Mouse (Mus musculus) embryonic facial prominence, embryonic 15.5 days (tissue): ENCODE results near the gene Itpk1. TPM values are rescaled to one million over a fixed set of nuclear protein-coding genes. Genes with fewer than 3 reads are reported as not detected.

Source experiments
- ATAC-seq: fragments of 200-750 bp; cut with Nextera tagmentation; 2 replicates; pipeline ENCODE4 v1.8.0; 2017; ENCODE audit warnings: low read depth, moderate TSS enrichment; ENCODE audit not compliant: insufficient number of reproducible peaks, low FRiP score, low TSS enrichment
- H3K27ac ChIP-seq: fragments of 300-500 bp; sonication (generic); replicated peaks from 2 replicates; pipeline ENCODE4 v1.5.1; 2015; ENCODE audit warnings: mild to moderate bottlenecking, inconsistent platforms
- H3K27me3 ChIP-seq: fragments of 300-500 bp; sonication (generic); 2 replicates; pipeline ENCODE4 v1.6.1; 2015; ENCODE audit warnings: inconsistent platforms
- H3K36me3 ChIP-seq: fragments of 300-500 bp; sonication (generic); 2 replicates; pipeline ENCODE4 v1.6.1; 2015; ENCODE audit warnings: mild to moderate bottlenecking, inconsistent platforms
- H3K4me1 ChIP-seq: fragments of 300-500 bp; sonication (generic); 2 replicates; pipeline ENCODE4 v1.6.1; 2015; ENCODE audit warnings: inconsistent platforms
- H3K4me2 ChIP-seq: fragments of 300-500 bp; sonication (generic); replicated peaks from 2 replicates; pipeline ENCODE4 v1.6.1; 2015; ENCODE audit warnings: mild to moderate bottlenecking, inconsistent platforms
- H3K4me3 ChIP-seq: fragments of 300-500 bp; sonication (generic); replicated peaks from 2 replicates; pipeline ENCODE4 v1.5.1; 2015; ENCODE audit warnings: mild to moderate bottlenecking, inconsistent platforms
- H3K9ac ChIP-seq: fragments of 300-500 bp; sonication (generic); 2 replicates; pipeline ENCODE4 v1.6.1; 2015; ENCODE audit warnings: inconsistent platforms
- H3K9me3 ChIP-seq: fragments of 300-500 bp; sonication (generic); replicated peaks from 2 replicates; pipeline ENCODE4 v1.6.1; 2016; ENCODE audit warnings: inconsistent platforms
- WGBS: fragments of 180-500 bp; shearing (Covaris S2); methylation state at CpG from one replicate; pipeline ENCODE4 v1.1.7; 2015; 5-methylcytosine and 5-hydroxymethylcytosine counted together
- polyA plus RNA-seq: library from polyadenylated mRNA; unstranded; fragments of >200 nt; fragmentation: Nextera tagmentation; extraction: Ambion mirVana; gene quantifications from 2 replicates; pipeline ENCODE4 v1.2.1, GENCODE M21; 2015

Gene Itpk1
- polyA plus RNA-seq, 1 experiment from 2014 or later = 13.6 TPM

GRCm38 (mm10) chr12:102685523-102685931, 19.2 kb downstream of the Itpk1 start:
- H3K27ac ChIP-seq = no peak overlapping the region
- no peak for ATAC-seq
- 34% methylated on average over 9 of the region's 9 CpGs for WGBS

GRCm38 (mm10) chr12:102684720-102685386, 19.9 kb downstream of the Itpk1 start:
- Histone ChIP-seq H3K27ac (0 out of 2 replicates have a peak overlapping the region, but pooled peaks have one; percentile 23), H3K4me2 (no peak overlapping the region), H3K9ac (no peak overlapping the region), H3K36me3 (no peaks in the 10 kb centered on the region), H3K4me1 (peaks cover 38% of the 10 kb centered on the region), H3K9me3 (no peaks in the 10 kb centered on the region), H3K27me3 (no peaks in the 10 kb centered on the region), H3K4me3 (no peak overlapping the region)
- no peak for ATAC-seq
- WGBS = 82% methylated on average over 3 of the region's 3 CpGs

More at GRCm38 (mm10) chr12:102685523-102685931, 19.2 kb downstream of the Itpk1 start:
- no peak overlapping the region for H3K4me3 ChIP-seq
- no peaks in the 10 kb centered on the region for H3K27me3 ChIP-seq
- peaks cover 33% of the 10 kb centered on the region for H3K4me1 ChIP-seq
- H3K9ac ChIP-seq = no peak overlapping the region
- no peaks in the 10 kb centered on the region for H3K36me3 ChIP-seq
- no peaks in the 10 kb centered on the region for H3K9me3 ChIP-seq
- H3K4me2 ChIP-seq = no peak overlapping the region

GRCm38 (mm10) chr12:102683979-102684378, 20.8 kb downstream of the Itpk1 start:
- ATAC-seq = no peak
- no peak overlapping the region for H3K4me2 ChIP-seq
- no peaks in the 10 kb centered on the region for H3K9me3 ChIP-seq
- H3K27ac ChIP-seq = 0 out of 2 replicates have a peak overlapping the region, but pooled peaks have one; percentile 23
- no peaks in the 10 kb centered on the region for H3K27me3 ChIP-seq
- no peaks in the 10 kb centered on the region for H3K36me3 ChIP-seq
- peaks cover 44% of the 10 kb centered on the region for H3K4me1 ChIP-seq
- 55% methylated on average over 5 of the region's 5 CpGs for WGBS
- H3K4me3 ChIP-seq = no peak overlapping the region
- no peak overlapping the region for H3K9ac ChIP-seq

- no peak overlapping the region for H3K27ac ChIP-seq
- H3K9ac ChIP-seq = no peak overlapping the region
- 79% methylated on average over 6 of the region's 6 CpGs for WGBS
- no peaks in the 10 kb centered on the region for H3K27me3 ChIP-seq
- H3K36me3 ChIP-seq = no peaks in the 10 kb centered on the region
- H3K4me1 ChIP-seq = peaks cover 44% of the 10 kb centered on the region
- no peak for ATAC-seq
- no peaks in the 10 kb centered on the region for H3K9me3 ChIP-seq
- no peak overlapping the region for H3K4me2 ChIP-seq
- no peak overlapping the region for H3K4me3 ChIP-seq
Observed at GRCm38 (mm10) chr12:102683438-102683837, 21.3 kb downstream of the Itpk1 start.

GRCm38 (mm10) chr12:102682722-102683299, 21.9 kb downstream of the Itpk1 start:
- no peak overlapping the region for H3K9ac ChIP-seq
- peaks cover 44% of the 10 kb centered on the region for H3K4me1 ChIP-seq
- 71% methylated on average over 6 of the region's 7 CpGs for WGBS
- no peak overlapping the region for H3K4me2 ChIP-seq
- no peak overlapping the region for H3K27ac ChIP-seq
- no peaks in the 10 kb centered on the region for H3K36me3 ChIP-seq
- no peak for ATAC-seq
- no peaks in the 10 kb centered on the region for H3K27me3 ChIP-seq
- no peaks in the 10 kb centered on the region for H3K9me3 ChIP-seq
- no peak overlapping the region for H3K4me3 ChIP-seq

- no peak overlapping the region for H3K27ac ChIP-seq
- no peak overlapping the region for H3K4me2 ChIP-seq
- no peak overlapping the region for H3K4me3 ChIP-seq
- no peaks in the 10 kb centered on the region for H3K36me3 ChIP-seq
- H3K9ac ChIP-seq = no peak overlapping the region
- H3K4me1 ChIP-seq = peaks cover 44% of the 10 kb centered on the region
- no peaks in the 10 kb centered on the region for H3K9me3 ChIP-seq
- no peaks in the 10 kb centered on the region for H3K27me3 ChIP-seq
- no peak for ATAC-seq
- 83% methylated on average over 5 of the region's 5 CpGs for WGBS
Observed at GRCm38 (mm10) chr12:102682085-102682484, 22.6 kb downstream of the Itpk1 start.

GRCm38 (mm10) chr12:102681590-102681989, 23.1 kb downstream of the Itpk1 start:
- 78% methylated on average over 7 of the region's 7 CpGs for WGBS
- Histone ChIP-seq H3K4me2 (no peak overlapping the region), H3K27me3 (no peaks in the 10 kb centered on the region), H3K36me3 (no peaks in the 10 kb centered on the region), H3K4me3 (no peak overlapping the region), H3K4me1 (peaks cover 44% of the 10 kb centered on the region), H3K9me3 (no peaks in the 10 kb centered on the region), H3K27ac (no peak overlapping the region), H3K9ac (no peak overlapping the region)
- no peak for ATAC-seq

GRCm38 (mm10) chr12:102678820-102679219, 25.9 kb downstream of the Itpk1 start:
- Histone ChIP-seq H3K27ac (no peak overlapping the region), H3K36me3 (0 out of 2 replicates have a peak, but pooled peaks cover 4% of the 10 kb centered on the region), H3K9me3 (no peaks in the 10 kb centered on the region), H3K4me1 (peaks cover 25% of the 10 kb centered on the region), H3K27me3 (no peaks in the 10 kb centered on the region), H3K4me2 (no peak overlapping the region), H3K4me3 (no peak overlapping the region), H3K9ac (no peak overlapping the region)
- WGBS = 55% methylated on average over 6 of the region's 6 CpGs
- ATAC-seq = no peak

- no peak overlapping the region for H3K4me2 ChIP-seq
- H3K9ac ChIP-seq = no peak overlapping the region
- peaks cover 18% of the 10 kb centered on the region for H3K4me1 ChIP-seq
- ATAC-seq = no peak
- no peak overlapping the region for H3K4me3 ChIP-seq
- H3K36me3 ChIP-seq = 0 out of 2 replicates have a peak, but pooled peaks cover 6% of the 10 kb centered on the region
- H3K27me3 ChIP-seq = no peaks in the 10 kb centered on the region
- 84% methylated on average over 3 of the region's 3 CpGs for WGBS
- no peak overlapping the region for H3K27ac ChIP-seq
- no peaks in the 10 kb centered on the region for H3K9me3 ChIP-seq
Observed at GRCm38 (mm10) chr12:102677089-102677488, 27.6 kb downstream of the Itpk1 start.

GRCm38 (mm10) chr12:102674556-102674955, 30.2 kb downstream of the Itpk1 start:
- Histone ChIP-seq H3K27ac (no peak overlapping the region), H3K4me3 (no peak overlapping the region), H3K36me3 (0 out of 2 replicates have a peak, but pooled peaks cover 6% of the 10 kb centered on the region), H3K27me3 (no peaks in the 10 kb centered on the region), H3K9me3 (no peaks in the 10 kb centered on the region), H3K9ac (no peak overlapping the region), H3K4me2 (no peak overlapping the region), H3K4me1 (peaks cover 13% of the 10 kb centered on the region)
- WGBS = 74% methylated on average over 10 of the region's 10 CpGs
- no peak for ATAC-seq

- no peaks in the 10 kb centered on the region for H3K9me3 ChIP-seq
- WGBS = 77% methylated on average over 13 of the region's 13 CpGs
- no peak overlapping the region for H3K4me3 ChIP-seq
- ATAC-seq = no peak
- H3K27ac ChIP-seq = no peak overlapping the region
- no peak overlapping the region for H3K4me2 ChIP-seq
- peaks cover 10% of the 10 kb centered on the region; the same call in 1 of the 2 replicates for H3K4me1 ChIP-seq
- H3K36me3 ChIP-seq = 0 out of 2 replicates have a peak, but pooled peaks cover 6% of the 10 kb centered on the region
- H3K9ac ChIP-seq = no peak overlapping the region
- H3K27me3 ChIP-seq = no peaks in the 10 kb centered on the region
Observed at GRCm38 (mm10) chr12:102674123-102674522, 30.6 kb downstream of the Itpk1 start.
